Mouse (Mus musculus): Measurements from ENCODE around the gene Fgfr1op2. TPM values are rescaled to one million over a fixed set of nuclear protein-coding genes. Genes with fewer than 3 reads are reported as not detected.
A peak's percentile ranks its signal among the peaks of the same experiment; 100 is the strongest.
"Not testable (repeated sequence)": the region's sequence is repeated elsewhere in the genome, so short reads cannot be mapped to it uniquely, and the experiment has no call there.

Fgfr1op2 gene
- polyA plus RNA-seq, 1 experiment from 2014 or later = 40.6 TPM

DNA sequence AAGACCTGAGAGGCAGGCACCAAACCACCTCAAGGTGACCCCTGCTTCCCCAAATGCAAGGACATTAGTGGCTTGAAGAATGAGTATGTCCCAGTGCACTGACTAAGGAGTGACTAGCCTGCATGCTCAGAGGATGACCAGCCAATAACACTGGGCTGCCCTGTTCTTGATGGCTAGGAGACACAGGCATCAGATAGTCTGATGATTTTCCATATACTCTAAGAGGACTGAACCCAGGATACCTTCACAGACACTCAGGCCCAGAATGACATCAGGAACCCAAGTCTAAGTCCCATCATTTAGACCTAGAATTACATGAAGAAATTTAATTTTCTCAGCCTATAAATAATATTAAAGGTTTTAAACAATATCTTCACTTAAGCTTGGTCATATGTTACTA lies 25.7 kb upstream of the Fgfr1op2 start:
- no peak overlapping the region for H3K9ac ChIP-seq
- no peak overlapping the region for H3K4me3 ChIP-seq
- no peaks in the 10 kb centered on the region for H3K9me3 ChIP-seq
- no peak overlapping the region for H3K27ac ChIP-seq (replicated peaks)
- no peak for ATAC-seq (ENCODE audit: low FRiP score, low read depth)
- H3K4me2 ChIP-seq = no peak overlapping the region
- H3K27me3 ChIP-seq = no peaks in the 10 kb centered on the region
- H3K4me1 ChIP-seq (replicated peaks) = no peaks in the 10 kb centered on the region
- peaks cover 87% of the 10 kb centered on the region for H3K36me3 ChIP-seq

DNA sequence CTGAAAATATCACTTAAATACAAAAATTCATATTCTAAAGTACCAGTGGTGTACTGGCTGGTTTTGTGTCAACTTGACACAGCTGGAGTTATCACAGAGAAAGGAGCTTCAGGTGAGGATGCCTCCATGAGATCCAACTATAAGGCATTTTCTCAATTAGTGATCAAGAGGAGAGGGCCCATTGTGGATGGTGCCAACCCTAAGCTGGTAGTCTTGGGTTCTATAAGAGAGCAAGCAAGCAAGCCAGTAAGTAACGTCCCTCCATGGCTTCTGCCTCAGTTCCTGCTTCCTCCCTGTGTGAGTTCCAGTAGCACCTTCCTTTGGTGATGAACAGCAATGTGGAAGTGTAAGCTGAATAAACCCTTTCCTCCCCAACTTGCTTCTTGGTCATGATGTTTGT lies 14.5 kb upstream of the Fgfr1op2 start:
- H3K27ac ChIP-seq (replicated peaks); H3K4me2 ChIP-seq; H3K4me1 ChIP-seq (replicated peaks); ATAC-seq (ENCODE audit: low FRiP score, low read depth); H3K9ac ChIP-seq; H3K27me3 ChIP-seq; H3K9me3 ChIP-seq; H3K4me3 ChIP-seq: not testable (repeated sequence)
- 96% methylated on average over 1 of the region's 1 CpGs for WGBS
- H3K36me3 ChIP-seq = peaks cover 50% of the 10 kb centered on the region

DNA sequence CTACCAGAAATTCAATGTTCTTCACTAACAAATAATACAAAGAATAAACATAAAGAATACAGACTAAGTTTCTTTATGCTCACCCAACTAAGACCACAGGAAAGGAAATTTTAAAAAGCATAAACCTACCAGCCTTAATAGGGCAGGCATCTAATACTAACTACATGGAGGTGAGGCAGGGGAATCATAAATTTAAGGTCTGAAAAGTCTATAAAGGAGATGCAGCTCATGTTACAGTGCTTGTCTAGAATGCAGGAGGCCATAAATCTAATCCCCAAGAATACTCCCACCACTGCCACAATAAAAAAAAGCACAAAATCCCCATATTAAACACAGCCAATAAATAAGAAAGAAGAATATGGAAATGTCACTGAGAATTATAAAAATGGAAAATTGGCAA lies 4.9 kb upstream of the Fgfr1op2 start:
- Histone ChIP-seq H3K36me3 (peaks cover 3% of the 10 kb centered on the region; the same call in 1 of the 2 replicates), H3K9ac (no peak overlapping the region)
- no peak for ATAC-seq (ENCODE audit: low FRiP score, low read depth)

DNA sequence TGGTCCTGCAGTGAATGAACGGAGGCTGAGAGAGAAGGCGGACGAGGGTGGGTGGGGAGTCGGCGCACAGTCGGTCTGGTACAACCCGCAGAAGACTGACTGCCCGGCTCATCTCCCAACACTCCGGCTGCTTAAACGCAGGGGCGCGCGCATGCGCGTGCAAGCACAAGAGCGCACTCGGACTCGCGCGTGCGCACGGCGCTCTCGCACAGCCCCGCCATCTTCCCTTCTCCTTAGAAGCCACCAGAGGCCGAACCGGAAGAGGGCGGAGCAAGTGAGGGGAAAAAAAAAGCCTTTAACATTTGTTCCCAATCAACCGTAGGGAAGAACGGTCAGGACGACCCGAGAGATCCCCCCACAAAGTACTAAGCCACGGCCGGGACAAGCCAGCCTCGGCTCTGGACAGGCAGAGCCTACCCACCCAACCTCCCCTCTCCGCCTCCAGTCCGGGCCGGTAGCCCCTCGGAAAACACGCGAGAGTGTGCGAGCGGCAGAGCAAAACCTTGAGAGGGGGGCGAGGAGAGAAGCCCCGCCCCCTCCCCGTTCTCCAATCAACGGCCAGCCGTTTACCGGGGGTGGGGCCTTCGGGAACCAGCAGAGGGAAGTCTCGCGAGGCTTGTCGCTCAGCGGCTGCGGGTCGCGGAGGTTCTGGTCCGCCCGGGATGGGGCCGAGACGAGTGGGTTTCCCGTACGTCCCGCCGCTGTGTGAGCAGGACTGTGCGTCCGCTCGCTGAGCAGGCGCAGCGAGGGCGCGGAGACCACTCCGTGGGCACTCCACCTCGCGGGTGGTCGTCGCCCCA lies 507 bp downstream of the Fgfr1op2 start, which contains the start of gene Ints13:
TSS of gene Ints13 (minus strand) at position 526 of the 800 bp plus-strand sequence.
- H3K9me3 ChIP-seq = no peaks in the 10 kb centered on the region
- ATAC-seq (ENCODE audit: low FRiP score, low read depth) = peak; percentile 96
- H3K4me3 ChIP-seq = peak within 1 kb of the TSS; percentile 97
- peak within 1 kb of the TSS; percentile 81 for H3K4me2 ChIP-seq
- H3K36me3 ChIP-seq = no peaks in the 10 kb centered on the region
- H3K4me1 ChIP-seq (replicated peaks) = peaks cover 37% of the 10 kb centered on the region
- peak within 1 kb of the TSS; percentile 82 for H3K9ac ChIP-seq
- H3K27ac ChIP-seq (replicated peaks) = peak within 1 kb of the TSS; percentile 98
- under 1% methylated on average over 77 of the region's 77 CpGs for WGBS
- no peaks in the 10 kb centered on the region for H3K27me3 ChIP-seq

More for the DNA sequence above, 4.9 kb upstream of the Fgfr1op2 start:
- Histone ChIP-seq H3K9me3 (no peaks in the 10 kb centered on the region), H3K27ac (replicated peaks) (no peak overlapping the region), H3K4me1 (replicated peaks) (peaks cover 23% of the 10 kb centered on the region), H3K4me3 (no peak overlapping the region), H3K27me3 (no peaks in the 10 kb centered on the region), H3K4me2 (no peak overlapping the region)

DNA sequence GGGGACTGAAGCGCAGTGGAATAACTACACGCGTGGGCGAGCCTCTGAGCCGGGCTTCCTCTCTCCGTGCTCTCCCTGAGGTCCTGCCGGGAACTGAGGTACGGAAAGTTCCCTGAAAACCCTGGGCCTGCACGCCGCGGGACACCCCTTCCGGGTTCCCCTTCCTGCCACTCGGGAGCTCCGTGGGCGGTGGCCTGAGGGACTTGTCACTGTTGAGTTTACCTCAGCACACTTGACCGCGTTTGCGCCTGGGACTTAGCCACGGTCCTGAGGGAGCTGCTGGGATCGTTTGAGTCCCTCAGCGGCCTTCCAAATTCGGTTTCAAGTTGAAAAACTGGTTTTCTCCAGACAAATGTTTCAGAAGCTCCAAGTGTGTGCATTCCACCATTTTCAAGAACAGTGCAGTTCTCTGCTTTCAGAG lies 1.1 kb downstream of the Fgfr1op2 start:
- H3K27ac ChIP-seq (replicated peaks) = peak overlapping the region; percentile 98
- H3K4me1 ChIP-seq (replicated peaks) = peaks cover 37% of the 10 kb centered on the region
- H3K27me3 ChIP-seq = no peaks in the 10 kb centered on the region
- WGBS = under 1% methylated on average over 22 of the region's 22 CpGs
- peak overlapping the region; percentile 82 for H3K9ac ChIP-seq
- H3K4me2 ChIP-seq = peak overlapping the region; percentile 81
- H3K4me3 ChIP-seq = peak overlapping the region; percentile 97
- no peaks in the 10 kb centered on the region for H3K9me3 ChIP-seq
- ATAC-seq (ENCODE audit: low FRiP score, low read depth) = peak; percentile 64
- H3K36me3 ChIP-seq = no peaks in the 10 kb centered on the region

DNA sequence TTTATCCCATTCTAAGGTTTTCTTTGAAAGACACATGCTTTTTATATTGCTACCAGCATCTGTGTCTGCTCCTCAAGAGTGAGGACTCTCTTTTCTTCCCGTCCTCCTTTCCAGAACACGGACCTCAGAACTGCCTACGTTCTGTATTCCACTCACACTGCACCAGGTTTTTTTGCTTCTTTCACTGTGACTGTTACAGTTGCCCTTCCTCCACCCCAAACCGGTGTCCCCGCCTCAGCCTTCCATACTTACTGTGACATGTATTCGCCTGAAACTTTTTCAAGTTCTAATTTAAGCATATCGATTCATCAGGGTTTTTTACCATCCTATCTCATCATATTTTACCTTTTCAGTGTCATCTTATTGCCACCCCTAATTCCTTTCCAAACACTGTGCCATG lies 1.6 kb downstream of the Fgfr1op2 start:
- peak overlapping the region; percentile 97 for H3K4me3 ChIP-seq
- H3K4me2 ChIP-seq = peak overlapping the region; percentile 81
- 15% methylated on average over 7 of the region's 7 CpGs for WGBS
- no peak for ATAC-seq (ENCODE audit: low FRiP score, low read depth)
- peaks cover 37% of the 10 kb centered on the region for H3K4me1 ChIP-seq (replicated peaks)
- H3K27ac ChIP-seq (replicated peaks) = peak overlapping the region; percentile 98
- H3K9me3 ChIP-seq = no peaks in the 10 kb centered on the region
- H3K9ac ChIP-seq = peak overlapping the region; percentile 82
- no peaks in the 10 kb centered on the region for H3K27me3 ChIP-seq
- no peaks in the 10 kb centered on the region for H3K36me3 ChIP-seq

DNA sequence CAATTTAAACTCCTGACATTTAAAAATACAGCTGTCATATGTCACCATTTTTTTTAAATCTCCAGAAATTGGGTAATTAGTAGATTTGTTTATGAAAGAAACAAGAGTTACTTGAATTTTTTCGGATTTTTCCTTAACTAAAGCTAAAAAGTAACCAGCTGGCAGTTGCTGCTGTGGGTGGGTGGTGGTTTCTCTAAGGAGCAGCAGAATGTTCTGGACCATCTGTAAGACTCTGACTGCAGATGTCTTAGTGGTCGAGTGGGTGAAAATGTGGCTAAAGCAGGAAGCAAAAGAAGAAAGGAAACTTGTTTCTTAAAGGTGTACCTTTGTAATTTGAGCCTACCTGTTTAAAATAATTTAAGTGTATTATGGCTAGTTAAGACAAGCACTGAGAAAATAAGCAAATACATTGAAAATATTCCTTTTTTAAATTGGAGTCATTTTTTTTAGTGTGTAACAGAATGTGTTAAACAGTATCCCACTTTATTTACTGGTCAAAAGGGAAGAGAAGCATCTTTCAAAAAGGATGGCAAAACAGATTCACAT lies 3.5 kb downstream of the Fgfr1op2 start:
- Histone ChIP-seq H3K4me2 (no peak overlapping the region), H3K27me3 (no peaks in the 10 kb centered on the region), H3K4me1 (replicated peaks) (peaks cover 28% of the 10 kb centered on the region), H3K36me3 (no peaks in the 10 kb centered on the region), H3K9me3 (no peaks in the 10 kb centered on the region), H3K9ac (no peak overlapping the region), H3K4me3 (no peak overlapping the region), H3K27ac (replicated peaks) (no peak overlapping the region)
- ATAC-seq (ENCODE audit: low FRiP score, low read depth) = no peak
- WGBS = 43% methylated on average over 2 of the region's 2 CpGs

DNA sequence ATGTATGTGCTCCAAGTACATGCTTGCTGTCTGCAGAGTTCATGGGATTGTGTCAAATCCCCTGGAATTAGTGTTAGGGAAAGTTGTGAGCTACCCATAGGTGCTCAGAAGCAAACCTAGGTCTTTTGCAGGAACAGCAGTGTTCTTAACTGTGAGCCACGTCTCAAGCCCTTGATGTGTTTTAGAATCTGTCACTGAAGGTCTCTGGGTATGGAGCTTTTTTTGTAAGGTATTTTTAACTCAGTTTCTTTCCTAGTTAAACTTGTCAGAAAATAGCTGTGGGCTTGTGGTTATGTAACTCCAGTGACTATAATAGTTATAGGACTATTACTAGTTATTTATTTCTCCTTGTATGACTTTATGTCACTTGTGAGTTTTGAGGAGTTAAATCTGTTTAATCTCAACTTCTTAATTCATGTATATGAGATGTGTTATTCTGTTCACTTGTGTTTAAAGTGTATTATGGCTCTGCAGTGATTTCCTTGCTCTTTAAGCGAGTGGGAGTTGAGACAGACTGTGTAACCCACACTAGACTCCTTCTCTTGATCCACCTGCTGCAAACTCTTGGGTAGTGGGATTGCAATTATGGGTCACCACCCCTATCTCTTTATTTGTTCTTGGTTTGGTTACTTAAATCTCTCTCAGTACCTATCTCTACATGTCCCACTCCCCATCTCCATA lies 6.5 kb downstream of the Fgfr1op2 start:
- no peak overlapping the region for H3K27ac ChIP-seq (replicated peaks)

DNA sequence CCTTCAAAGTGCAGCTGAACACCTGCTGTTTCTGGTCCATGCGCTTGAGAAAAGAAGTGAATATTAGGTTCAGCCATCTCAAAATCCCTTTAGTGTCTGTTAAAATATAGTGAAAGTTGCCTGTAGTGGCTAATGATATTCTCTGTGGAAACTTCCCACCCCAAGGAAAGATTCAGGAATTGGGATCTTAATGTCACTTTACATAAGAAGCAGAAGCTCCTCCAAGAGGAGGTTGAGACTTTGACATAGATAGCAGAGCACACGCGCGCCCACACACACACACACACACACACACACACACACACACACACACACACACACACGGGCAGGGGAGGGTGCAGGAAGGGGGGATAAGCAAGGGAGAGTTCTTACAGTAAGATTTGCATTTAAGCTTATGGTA lies 8.1 kb downstream of the Fgfr1op2 start:
- Histone ChIP-seq H3K4me2 (no peak overlapping the region), H3K9me3 (no peaks in the 10 kb centered on the region), H3K27ac (replicated peaks) (no peak overlapping the region), H3K4me3 (no peak overlapping the region), H3K4me1 (replicated peaks) (peaks cover 2% of the 10 kb centered on the region; the same call in 1 of the 2 replicates), H3K27me3 (no peaks in the 10 kb centered on the region), H3K9ac (no peak overlapping the region), H3K36me3 (peaks cover 34% of the 10 kb centered on the region)
- WGBS = 88% methylated on average over 5 of the region's 5 CpGs
- ATAC-seq (ENCODE audit: low FRiP score, low read depth) = no peak

More for the DNA sequence above, 6.5 kb downstream of the Fgfr1op2 start:
- no peak overlapping the region for H3K4me3 ChIP-seq
- H3K27me3 ChIP-seq = no peaks in the 10 kb centered on the region
- H3K4me2 ChIP-seq = no peak overlapping the region
- WGBS = 87% methylated on average over 2 of the region's 2 CpGs
- H3K36me3 ChIP-seq = peaks cover 18% of the 10 kb centered on the region
- H3K9me3 ChIP-seq = no peaks in the 10 kb centered on the region
- ATAC-seq (ENCODE audit: low FRiP score, low read depth) = no peak
- H3K9ac ChIP-seq = no peak overlapping the region
- peaks cover 13% of the 10 kb centered on the region for H3K4me1 ChIP-seq (replicated peaks)

DNA sequence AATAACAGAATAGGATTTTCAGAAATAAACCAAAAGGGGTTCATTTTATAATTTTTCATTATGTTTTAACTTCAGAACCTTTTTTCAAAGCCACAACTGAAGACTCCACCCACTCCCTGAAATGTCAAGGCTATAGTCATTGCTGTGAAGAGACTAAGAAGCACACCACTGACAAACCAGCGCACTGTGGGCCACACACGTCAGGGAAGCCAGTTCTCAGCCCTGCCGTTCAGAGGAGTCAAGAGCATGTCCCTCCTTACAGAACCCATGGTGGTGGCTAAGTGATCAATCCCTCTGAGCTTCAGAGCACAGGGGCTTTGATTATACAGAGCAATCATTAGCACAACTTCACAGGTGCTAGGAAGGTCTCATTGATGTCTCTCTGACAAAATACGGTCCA lies 25.6 kb downstream of the Fgfr1op2 start:
- H3K4me1 ChIP-seq (replicated peaks) = no peaks in the 10 kb centered on the region
- H3K4me2 ChIP-seq = no peak overlapping the region
- H3K36me3 ChIP-seq = peaks cover 46% of the 10 kb centered on the region
- 90% methylated on average over 4 of the region's 4 CpGs for WGBS
- no peak overlapping the region for H3K9ac ChIP-seq
- H3K4me3 ChIP-seq = no peak overlapping the region
- no peak for ATAC-seq (ENCODE audit: low FRiP score, low read depth)
- H3K27me3 ChIP-seq = no peaks in the 10 kb centered on the region
- no peaks in the 10 kb centered on the region for H3K9me3 ChIP-seq
- H3K27ac ChIP-seq (replicated peaks) = no peak overlapping the region

DNA sequence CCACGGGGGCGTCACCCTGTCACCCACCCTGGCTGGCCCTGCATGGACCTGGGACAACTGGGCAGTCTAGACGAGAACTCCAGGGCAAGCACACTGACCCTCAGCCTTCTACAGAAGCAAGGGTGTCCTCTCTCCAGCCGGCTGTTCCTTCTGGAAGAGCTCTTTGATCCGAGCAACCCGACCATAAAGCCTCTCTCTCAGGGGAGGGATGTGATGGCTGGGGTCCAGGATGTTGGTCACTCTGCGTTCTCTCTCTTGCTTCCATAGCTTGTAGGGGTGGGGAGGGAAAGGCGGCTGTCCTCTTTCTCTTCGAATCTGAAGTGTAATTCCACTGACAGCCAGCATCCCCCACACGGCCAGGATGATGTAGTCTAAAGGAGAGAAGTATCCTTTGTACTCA lies 26.6 kb downstream of the Fgfr1op2 start:
- H3K36me3 ChIP-seq = peaks cover 44% of the 10 kb centered on the region
- H3K4me1 ChIP-seq (replicated peaks) = no peaks in the 10 kb centered on the region
- H3K4me3 ChIP-seq = no peak overlapping the region
- no peaks in the 10 kb centered on the region for H3K27me3 ChIP-seq
- H3K27ac ChIP-seq (replicated peaks) = no peak overlapping the region
- WGBS = 83% methylated on average over 10 of the region's 10 CpGs
- no peak overlapping the region for H3K4me2 ChIP-seq
- H3K9ac ChIP-seq = no peak overlapping the region
- no peaks in the 10 kb centered on the region for H3K9me3 ChIP-seq
- ATAC-seq (ENCODE audit: low FRiP score, low read depth) = no peak

DNA sequence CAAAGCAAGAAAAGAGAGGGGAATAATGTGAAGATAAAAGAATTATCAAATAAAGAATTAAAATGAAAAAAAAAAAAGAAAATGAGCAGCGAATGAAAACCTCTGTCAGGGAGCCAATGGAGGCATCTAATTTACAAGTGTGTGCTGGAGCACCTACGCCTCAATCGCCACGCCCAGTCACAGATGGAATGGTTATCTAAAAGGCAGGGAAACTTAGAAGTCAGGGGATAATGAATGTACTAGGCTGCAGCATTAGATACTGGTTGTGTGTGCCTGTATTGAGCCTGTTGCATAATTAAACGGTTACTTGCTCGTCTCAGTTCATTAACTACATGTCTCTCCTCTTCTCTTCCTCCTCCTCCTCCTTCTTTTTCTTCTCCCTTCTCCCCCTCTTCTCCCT lies 34.4 kb downstream of the Fgfr1op2 start:
- Histone ChIP-seq H3K9ac (no peak overlapping the region), H3K27ac (replicated peaks) (no peak overlapping the region), H3K4me3 (no peak overlapping the region), H3K4me2 (no peak overlapping the region), H3K9me3 (no peaks in the 10 kb centered on the region), H3K36me3 (peaks cover 51% of the 10 kb centered on the region), H3K27me3 (no peaks in the 10 kb centered on the region), H3K4me1 (replicated peaks) (no peaks in the 10 kb centered on the region)
- ATAC-seq (ENCODE audit: low FRiP score, low read depth) = no peak
- 89% methylated on average over 6 of the region's 6 CpGs for WGBS

All from hindbrain, embryonic 15.5 days (tissue).